Mouse (Mus musculus): ENCODE data around the gene Cd101.

The Cd101 gene

GRCm38 (mm10) chr3:101041997-101042396 lies 12.6 kb upstream of the Cd101 start:
- peak; percentile 44 for DNase-seq (ENCODE audit: low read depth, low spot score)

GRCm38 (mm10) chr3:101037984-101038545 lies 8.7 kb upstream of the Cd101 start:
- DNase-seq (ENCODE audit: low read depth, low spot score) = no peak

- no peak for DNase-seq (ENCODE audit: low read depth, low spot score)
These were observed 6.6 kb upstream of the Cd101 start for GRCm38 (mm10) chr3:101036001-101036400.

GRCm38 (mm10) chr3:101034509-101034908 lies 5.2 kb upstream of the Cd101 start:
- no peak for DNase-seq (ENCODE audit: low read depth, low spot score)

GRCm38 (mm10) chr3:101033644-101034043 lies 4.3 kb upstream of the Cd101 start:
- no peak for DNase-seq (ENCODE audit: low read depth, low spot score)

GRCm38 (mm10) chr3:101031456-101032142 lies 2.2 kb upstream of the Cd101 start:
- no peak for DNase-seq (ENCODE audit: low read depth, low spot score)

GRCm38 (mm10) chr3:101030630-101031029 lies 1.3 kb upstream of the Cd101 start:
- DNase-seq (ENCODE audit: low read depth, low spot score) = no peak

GRCm38 (mm10) chr3:101026741-101027140 lies 2.6 kb downstream of the Cd101 start:
- DNase-seq (ENCODE audit: low read depth, low spot score) = no peak

GRCm38 (mm10) chr3:101022967-101023366 lies 6.4 kb downstream of the Cd101 start:
- no peak for DNase-seq (ENCODE audit: low read depth, low spot score)

- DNase-seq (ENCODE audit: low read depth, low spot score) = no peak
These were observed 7.8 kb downstream of the Cd101 start for GRCm38 (mm10) chr3:101021481-101022051.

GRCm38 (mm10) chr3:101021073-101021472 lies 8.3 kb downstream of the Cd101 start:
- no peak for DNase-seq (ENCODE audit: low read depth, low spot score)

- DNase-seq (ENCODE audit: low read depth, low spot score) = no peak
These were observed 10.9 kb downstream of the Cd101 start for GRCm38 (mm10) chr3:101018494-101018893.

- DNase-seq (ENCODE audit: low read depth, low spot score) = no peak
These were observed 13.3 kb downstream of the Cd101 start for GRCm38 (mm10) chr3:101016050-101016449.

- no peak for DNase-seq (ENCODE audit: low read depth, low spot score)
These were observed 14.1 kb downstream of the Cd101 start for GRCm38 (mm10) chr3:101015254-101015653.

- no peak for DNase-seq (ENCODE audit: low read depth, low spot score)
These were observed 15.8 kb downstream of the Cd101 start for GRCm38 (mm10) chr3:101013536-101013935.

GRCm38 (mm10) chr3:101013005-101013404 lies 16.4 kb downstream of the Cd101 start:
- no peak for DNase-seq (ENCODE audit: low read depth, low spot score)

GRCm38 (mm10) chr3:101012597-101012996 lies 16.8 kb downstream of the Cd101 start:
- no peak for DNase-seq (ENCODE audit: low read depth, low spot score)

- no peak for DNase-seq (ENCODE audit: low read depth, low spot score)
These were observed 17.2 kb downstream of the Cd101 start for GRCm38 (mm10) chr3:101012131-101012571.

- no peak for DNase-seq (ENCODE audit: low read depth, low spot score)
These were observed 18.2 kb downstream of the Cd101 start for GRCm38 (mm10) chr3:101011203-101011600.

GRCm38 (mm10) chr3:101010589-101011202 lies 18.7 kb downstream of the Cd101 start:
- DNase-seq (ENCODE audit: low read depth, low spot score) = no peak

GRCm38 (mm10) chr3:101007112-101007782 lies 22.1 kb downstream of the Cd101 start:
- no peak for DNase-seq (ENCODE audit: low read depth, low spot score)

GRCm38 (mm10) chr3:101005392-101005791 lies 24.0 kb downstream of the Cd101 start:
- no peak for DNase-seq (ENCODE audit: low read depth, low spot score)
